Mouse (Mus musculus): ENCODE measurements around the gene Rpl36.
A peak's percentile ranks its signal among the peaks of the same experiment; 100 is the strongest.

Rpl36 gene

GRCm38 (mm10) chr17:56613236-56613844, at the start of gene Rpl36:
Gene Rpl36, plus strand, starts transcription at chr17:56613416.
- peak; percentile 94 to 96 for DNase-seq (ENCODE audit: low spot score in 2 of 2)

- no peak for DNase-seq (ENCODE audit: low spot score in 2 of 2)
These were observed 46.9 kb upstream of the Rpl36 start for GRCm38 (mm10) chr17:56566293-56566692.

- no peak for DNase-seq (ENCODE audit: low spot score in 2 of 2)
These were observed 46.3 kb upstream of the Rpl36 start for GRCm38 (mm10) chr17:56566918-56567317.

- DNase-seq (ENCODE audit: low spot score in 2 of 2), result no peak
These were observed 45.8 kb upstream of the Rpl36 start for GRCm38 (mm10) chr17:56567370-56567769.

- DNase-seq (ENCODE audit: low spot score in 2 of 2), result no peak
These were observed 42.9 kb upstream of the Rpl36 start for GRCm38 (mm10) chr17:56570287-56570686.

GRCm38 (mm10) chr17:56572154-56572553, 41.1 kb upstream of the Rpl36 start:
- DNase-seq (ENCODE audit: low spot score in 2 of 2), result no peak

GRCm38 (mm10) chr17:56572939-56573338, 40.3 kb upstream of the Rpl36 start:
- no peak for DNase-seq (ENCODE audit: low spot score in 2 of 2)

- DNase-seq (ENCODE audit: low spot score in 2 of 2), result no peak
These were observed 30.1 kb upstream of the Rpl36 start for GRCm38 (mm10) chr17:56583071-56583470.

GRCm38 (mm10) chr17:56583611-56584256, 29.5 kb upstream of the Rpl36 start:
- peak in 1 of 2 experiments; percentile 50 for DNase-seq (ENCODE audit: low spot score in 2 of 2)

- DNase-seq (ENCODE audit: low spot score in 2 of 2), result peak; percentile 98 to 99
These were observed 28.7 kb upstream of the Rpl36 start, which contains the start of the genes Safb2 and Safb for GRCm38 (mm10) chr17:56584257-56585130. Gene Safb2, minus strand, starts transcription at chr17:56584585. Gene Safb, plus strand, starts transcription at chr17:56584825.

GRCm38 (mm10) chr17:56585171-56585821, 27.9 kb upstream of the Rpl36 start:
- DNase-seq (ENCODE audit: low spot score in 2 of 2), result peak in 1 of 2 experiments; percentile 38

GRCm38 (mm10) chr17:56587773-56588172, 25.4 kb upstream of the Rpl36 start:
- no peak for DNase-seq (ENCODE audit: low spot score in 2 of 2)

- DNase-seq (ENCODE audit: low spot score in 2 of 2), result no peak
These were observed 24.3 kb upstream of the Rpl36 start for GRCm38 (mm10) chr17:56588921-56589320.

- no peak for DNase-seq (ENCODE audit: low spot score in 2 of 2)
These were observed 20.7 kb upstream of the Rpl36 start for GRCm38 (mm10) chr17:56592553-56592952.

GRCm38 (mm10) chr17:56593527-56594271, 19.5 kb upstream of the Rpl36 start:
- no peak for DNase-seq (ENCODE audit: low spot score in 2 of 2)

- no peak for DNase-seq (ENCODE audit: low spot score in 2 of 2)
These were observed 9.8 kb upstream of the Rpl36 start for GRCm38 (mm10) chr17:56603186-56604069.

GRCm38 (mm10) chr17:56604070-56604380, 9.2 kb upstream of the Rpl36 start:
- no peak for DNase-seq (ENCODE audit: low spot score in 2 of 2)

GRCm38 (mm10) chr17:56604422-56604821, 8.8 kb upstream of the Rpl36 start:
- DNase-seq (ENCODE audit: low spot score in 2 of 2), result no peak

- DNase-seq (ENCODE audit: low spot score in 2 of 2), result no peak
These were observed 7.8 kb upstream of the Rpl36 start for GRCm38 (mm10) chr17:56605431-56605830.

- no peak for DNase-seq (ENCODE audit: low spot score in 2 of 2)
These were observed 5.6 kb upstream of the Rpl36 start for GRCm38 (mm10) chr17:56607521-56608062.

All from urinary bladder, postnatal 36 days (tissue).